Mouse (Mus musculus): Measurements from ENCODE around the gene Tspan5.

Tspan5 gene

DNA sequence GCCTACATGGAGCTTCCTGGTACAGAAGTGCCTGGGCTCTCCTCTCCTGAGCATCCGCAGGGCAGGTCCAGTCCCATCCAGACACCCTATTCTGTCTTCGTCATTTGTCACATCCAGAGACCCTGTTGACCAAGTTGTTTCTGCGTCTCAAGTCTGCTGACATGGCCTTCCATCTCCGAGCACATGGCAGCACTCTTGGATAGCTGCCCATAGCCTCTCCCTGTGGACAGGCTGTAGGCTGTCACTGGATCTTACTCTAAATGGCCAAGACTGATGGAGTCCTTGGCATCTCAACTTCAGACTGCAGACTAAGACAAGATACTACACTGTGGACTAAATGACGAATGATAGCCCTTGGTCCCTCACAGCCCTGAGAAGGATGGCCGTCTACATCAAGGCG lies 133.3 kb downstream of the Tspan5 start:
- no peak for DNase-seq (ENCODE audit: low spot score in 2 of 2)

DNA sequence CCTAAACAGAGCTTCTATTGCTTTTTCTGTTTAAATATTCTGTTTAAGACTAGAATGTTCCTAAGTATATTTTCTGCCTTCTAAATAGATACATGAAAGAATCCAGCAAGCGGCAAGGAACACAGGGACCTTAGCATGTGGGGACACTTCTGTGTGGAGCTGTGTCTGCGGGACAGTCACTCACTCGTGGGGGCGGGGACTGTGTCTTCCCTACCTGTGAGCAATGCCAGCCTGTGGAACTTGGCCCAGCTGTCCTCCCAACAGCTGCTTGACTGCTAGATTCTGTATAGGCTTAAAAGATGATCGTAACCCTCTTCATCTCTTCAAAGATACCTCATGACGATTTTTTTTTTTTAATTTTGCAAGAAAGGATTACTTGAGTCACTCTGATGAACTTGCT lies 133.9 kb downstream of the Tspan5 start:
- DNase-seq (ENCODE audit: low spot score in 2 of 2) = peak; percentile 45 to 52

DNA sequence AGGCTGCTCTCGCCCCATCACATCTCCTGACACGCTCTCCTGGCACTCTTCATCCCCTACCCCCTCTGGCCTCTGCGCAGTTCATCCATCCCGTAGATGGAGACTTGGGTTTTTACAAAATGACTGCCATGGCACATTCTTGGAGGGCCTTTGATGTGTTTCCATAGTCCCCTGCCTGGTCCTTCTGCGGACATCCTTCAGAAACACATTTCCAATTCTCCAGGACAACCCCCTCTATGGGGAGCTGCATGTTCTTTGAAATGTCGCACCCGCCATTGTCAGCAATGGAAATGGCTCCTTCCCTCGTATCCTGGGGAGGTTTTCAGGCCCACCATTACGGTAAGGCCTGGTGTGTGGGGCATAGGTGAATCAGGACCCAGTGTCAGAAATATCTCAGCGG lies 134.4 kb downstream of the Tspan5 start:
- DNase-seq (ENCODE audit: low spot score in 2 of 2) = no peak

DNA sequence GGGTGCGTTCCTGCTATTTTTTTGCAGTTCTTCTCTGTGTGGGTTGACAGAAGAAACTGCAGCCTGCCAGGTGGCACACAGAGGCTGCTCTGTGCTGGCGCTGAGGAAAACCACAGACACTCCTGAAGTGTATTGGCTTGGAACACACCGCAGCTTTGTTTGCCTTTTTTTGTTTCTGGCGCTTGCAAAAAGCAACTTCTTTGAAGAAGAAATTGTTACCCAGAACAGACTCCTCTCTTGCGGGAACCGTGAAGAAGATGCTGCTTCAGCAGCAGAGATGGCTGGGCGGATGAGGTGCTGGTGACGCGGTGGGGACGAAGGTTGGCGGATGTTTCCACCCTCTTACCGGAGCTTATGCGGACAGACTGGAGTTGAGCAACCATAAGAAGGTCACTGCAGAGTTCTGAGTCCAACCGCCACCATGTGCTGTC lies 135.0 kb downstream of the Tspan5 start:
- peak; percentile 74 to 81 for DNase-seq (ENCODE audit: low spot score in 2 of 2)

DNA sequence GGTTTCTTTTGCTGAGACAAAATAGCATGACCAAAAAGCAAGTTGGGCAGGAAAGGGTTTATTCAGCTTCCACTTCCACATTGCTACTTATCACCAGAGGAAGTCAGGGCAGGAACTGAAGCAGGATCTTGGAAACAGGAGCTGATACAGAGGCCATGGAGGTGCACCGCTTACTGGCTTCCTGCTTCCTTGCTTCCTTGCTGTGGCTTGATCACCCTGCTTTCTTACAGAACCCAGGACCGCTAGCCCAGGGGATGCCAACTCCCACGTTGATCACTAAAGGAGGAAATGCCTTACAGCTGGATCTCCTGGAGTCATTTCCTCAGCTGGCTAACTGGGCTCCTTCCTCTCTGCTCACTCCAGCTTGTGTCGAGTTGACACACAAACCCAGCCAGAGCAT lies 135.7 kb downstream of the Tspan5 start:
- DNase-seq (ENCODE audit: low spot score in 2 of 2) = no peak

DNA sequence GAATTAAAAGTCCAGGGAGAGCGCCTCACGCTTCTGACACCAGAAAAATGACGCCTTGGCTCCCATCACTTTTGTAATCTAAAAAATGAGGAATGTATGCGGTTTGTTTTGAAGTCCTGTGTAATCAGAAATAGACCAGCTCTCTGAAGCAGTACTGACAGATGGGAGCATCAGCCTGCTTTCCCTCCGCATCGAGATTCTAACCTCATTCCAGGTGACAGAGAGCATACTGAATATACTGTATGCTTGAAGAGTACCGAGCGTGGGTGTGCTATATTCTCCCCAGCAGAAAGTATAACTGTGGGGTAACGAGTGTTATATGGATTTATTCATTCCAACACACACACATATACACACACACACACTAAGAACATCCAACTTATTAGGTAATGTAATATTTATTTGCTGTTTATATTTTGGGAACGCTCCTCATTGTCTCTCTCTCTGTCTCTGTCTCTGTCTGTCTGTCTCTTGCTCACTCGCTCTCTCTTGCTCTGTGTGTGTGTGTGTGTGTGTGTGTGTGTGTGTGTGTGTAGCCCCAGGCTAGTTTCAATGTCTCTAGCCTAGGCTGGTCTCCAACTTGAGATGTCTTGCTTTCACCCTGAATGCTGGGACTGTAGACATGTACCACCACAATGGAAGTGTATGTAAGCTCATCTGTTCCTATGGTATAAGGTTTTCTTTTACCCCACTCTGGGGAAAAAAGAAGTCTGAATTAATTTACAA lies 139.2 kb downstream of the Tspan5 start:
- no peak for DNase-seq (ENCODE audit: low spot score in 2 of 2)

DNA sequence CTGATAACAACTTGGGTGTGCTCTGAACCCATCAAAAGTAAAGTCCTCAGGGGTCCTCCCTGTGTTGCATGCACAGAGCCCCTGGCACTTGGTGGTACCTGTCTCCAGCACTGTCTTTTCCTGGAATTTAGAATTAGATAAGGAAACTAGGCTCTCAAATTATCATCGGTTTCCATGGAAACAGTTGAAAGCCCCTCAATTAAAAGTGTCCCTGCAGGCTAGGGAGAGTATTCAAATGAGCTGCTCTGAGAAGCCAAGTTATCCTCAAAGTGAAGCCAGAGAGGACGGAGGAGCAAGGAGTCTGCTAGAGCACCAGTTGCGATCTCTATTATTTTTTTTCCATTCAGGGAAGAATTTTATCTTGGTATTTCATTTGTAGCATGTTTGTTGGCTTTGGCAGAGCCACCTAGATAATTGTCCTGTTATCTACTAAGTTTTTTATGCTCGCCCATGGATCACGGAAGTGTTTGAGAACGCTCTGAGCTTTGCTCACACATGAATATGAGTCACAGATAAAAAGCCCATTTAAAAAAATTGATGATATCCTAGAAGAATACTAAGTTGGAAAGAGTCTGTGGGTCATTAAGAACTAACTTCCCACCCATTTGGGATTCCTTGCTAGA lies 139.8 kb downstream of the Tspan5 start:
- DNase-seq (ENCODE audit: low spot score in 2 of 2) = no peak

DNA sequence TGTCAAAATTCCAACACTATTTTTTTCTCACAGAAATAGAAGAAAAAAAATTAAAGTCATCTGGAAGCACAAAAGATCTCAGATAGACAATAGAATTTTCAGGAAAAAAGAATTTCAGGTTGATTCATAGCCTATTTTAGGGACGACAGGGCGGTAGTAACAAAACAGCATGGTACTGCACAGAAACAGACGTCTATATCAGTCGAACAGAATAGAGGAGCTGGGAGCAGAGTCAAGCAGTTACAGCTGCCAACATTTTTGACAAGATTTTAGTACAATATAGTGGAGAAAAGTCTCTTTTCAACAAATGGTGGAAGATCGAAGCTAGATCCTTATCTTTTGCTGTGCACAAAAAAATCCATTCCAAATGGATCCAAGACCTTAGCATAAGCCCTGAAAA lies 144.1 kb downstream of the Tspan5 start:
- no peak for DNase-seq (ENCODE audit: low spot score in 2 of 2)

DNA sequence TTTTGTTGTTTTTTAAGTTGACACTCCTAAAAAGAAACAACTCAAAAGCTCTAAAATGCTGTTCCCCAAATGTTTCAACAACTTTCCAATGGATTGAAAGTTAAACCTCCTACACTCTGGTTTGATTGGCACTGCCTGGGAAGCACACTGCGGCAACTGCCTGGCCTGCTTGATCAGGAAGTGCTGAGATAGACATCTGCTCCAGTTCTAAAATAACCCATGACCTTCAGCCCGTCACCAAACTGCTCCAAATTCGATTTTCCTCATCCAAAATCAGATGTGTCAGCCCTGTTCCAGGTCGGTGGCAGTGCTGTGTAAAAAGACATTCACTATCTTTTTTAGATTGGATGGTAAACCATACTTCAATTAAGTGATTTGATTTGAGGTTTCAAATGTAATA lies 147.2 kb downstream of the Tspan5 start:
- no peak for DNase-seq (ENCODE audit: low spot score in 2 of 2)

DNA sequence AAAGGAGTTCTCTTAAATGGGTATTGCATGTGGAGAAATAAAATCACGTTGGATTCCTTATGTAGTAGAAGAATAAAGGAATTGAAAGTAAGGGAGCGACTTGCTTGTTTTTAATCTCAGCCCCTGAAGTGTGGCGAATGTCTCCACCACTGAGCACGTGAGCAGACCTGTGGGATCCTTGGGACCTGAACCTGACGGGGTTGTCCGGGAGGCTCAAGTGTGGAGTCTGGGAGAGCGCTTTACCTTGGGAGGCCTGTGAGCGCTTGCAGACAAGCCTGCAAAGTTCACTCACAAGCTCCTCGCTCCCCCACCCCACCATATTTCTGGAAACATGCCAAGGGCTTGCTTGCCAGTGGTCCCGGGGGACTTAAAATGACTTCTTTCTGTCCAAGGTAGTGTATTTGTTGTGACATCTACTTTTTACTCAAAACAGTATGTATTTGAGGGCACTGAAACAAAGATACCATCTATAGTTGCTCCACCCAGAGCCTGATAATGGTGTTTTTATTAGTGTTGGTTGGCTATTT lies 147.8 kb downstream of the Tspan5 start:
- no peak for DNase-seq (ENCODE audit: low spot score in 2 of 2)

DNA sequence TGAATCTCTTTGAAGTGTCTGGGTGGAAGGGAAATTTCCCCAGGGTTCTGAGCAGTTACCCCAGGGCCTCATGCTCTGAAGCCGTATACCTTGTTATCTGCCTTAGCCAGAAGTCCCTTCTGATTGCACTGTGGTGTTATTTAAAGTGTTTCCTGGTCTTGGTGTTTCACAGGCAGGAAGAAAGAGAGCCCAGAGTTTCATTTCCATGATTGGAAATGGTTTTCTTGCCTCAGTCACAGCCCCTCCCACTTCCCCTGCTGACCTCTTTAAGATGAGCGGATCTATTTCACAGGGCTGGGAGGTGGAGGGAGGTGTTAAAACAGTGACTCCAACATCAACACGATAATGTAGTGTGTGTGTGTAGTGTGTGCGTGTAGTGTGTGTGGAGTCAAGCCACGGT lies 151.5 kb downstream of the Tspan5 start:
- no peak for DNase-seq (ENCODE audit: low spot score in 2 of 2)

DNA sequence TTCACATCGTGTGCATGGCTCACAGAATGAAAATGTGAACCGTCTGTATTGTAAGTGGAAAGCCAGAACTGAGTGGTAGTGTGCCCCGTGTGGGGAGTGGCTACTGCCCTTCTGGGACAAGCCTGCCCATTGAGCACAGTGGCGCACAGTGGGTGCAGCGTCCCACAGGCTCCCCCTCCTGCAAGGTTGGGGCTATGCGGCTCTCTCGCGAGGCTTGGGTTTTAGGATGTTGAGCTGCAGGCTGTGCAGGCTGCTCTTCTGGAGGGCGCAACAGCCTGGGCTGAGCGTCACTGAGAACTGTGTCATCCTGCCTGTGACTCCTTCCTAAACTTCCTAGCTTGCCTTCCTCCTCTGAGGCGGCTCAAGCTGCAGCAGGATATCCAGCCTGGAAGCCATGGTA lies 155.5 kb downstream of the Tspan5 start:
- no peak for DNase-seq (ENCODE audit: low spot score in 2 of 2)

DNA sequence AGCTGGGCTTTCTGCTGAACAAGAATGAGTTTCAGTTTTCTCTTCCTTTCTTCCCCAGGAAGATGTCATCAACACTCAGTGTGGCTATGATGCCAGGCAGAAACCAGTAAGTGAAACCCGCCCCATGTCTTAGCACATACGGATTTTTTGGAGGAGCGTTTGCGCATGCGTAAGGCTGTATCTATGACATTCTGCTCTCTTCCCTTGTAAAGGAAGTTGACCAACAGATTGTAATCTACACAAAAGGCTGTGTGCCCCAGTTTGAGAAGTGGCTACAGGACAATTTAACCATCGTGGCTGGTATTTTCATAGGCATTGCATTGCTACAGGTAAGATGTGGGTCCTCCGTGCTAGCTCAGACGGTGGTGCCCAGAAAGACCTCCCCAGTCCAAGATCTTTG lies 156.1 kb downstream of the Tspan5 start:
- no peak for DNase-seq (ENCODE audit: low spot score in 2 of 2)

DNA sequence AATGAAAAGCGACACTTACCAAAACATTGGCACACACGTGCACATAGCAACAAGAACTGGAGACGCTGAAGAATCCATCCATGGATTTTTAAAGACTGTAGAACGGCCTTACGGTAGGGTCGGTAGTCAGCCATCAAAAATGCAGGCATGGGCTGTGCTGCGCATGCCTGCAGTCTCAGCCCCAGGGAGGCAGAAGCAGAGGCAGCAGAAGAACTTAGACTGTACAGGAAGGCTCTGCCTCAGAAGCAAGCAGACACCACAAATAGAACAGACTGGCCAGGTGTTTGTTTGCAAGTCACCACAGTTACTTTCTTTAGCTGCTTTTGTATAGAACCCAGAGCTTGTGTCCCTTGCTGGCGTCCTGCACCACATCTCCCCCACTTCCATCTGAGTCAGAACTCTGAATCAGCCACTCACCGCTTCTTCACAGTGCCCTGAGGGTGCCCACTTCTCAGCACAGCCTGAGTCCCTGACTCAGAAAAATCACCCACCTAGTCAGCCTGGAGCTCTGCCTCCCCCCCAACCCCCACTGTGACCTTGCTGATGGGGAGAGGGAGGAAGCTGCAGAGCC lies 158.7 kb downstream of the Tspan5 start:
- DNase-seq (ENCODE audit: low spot score in 2 of 2) = no peak

DNA sequence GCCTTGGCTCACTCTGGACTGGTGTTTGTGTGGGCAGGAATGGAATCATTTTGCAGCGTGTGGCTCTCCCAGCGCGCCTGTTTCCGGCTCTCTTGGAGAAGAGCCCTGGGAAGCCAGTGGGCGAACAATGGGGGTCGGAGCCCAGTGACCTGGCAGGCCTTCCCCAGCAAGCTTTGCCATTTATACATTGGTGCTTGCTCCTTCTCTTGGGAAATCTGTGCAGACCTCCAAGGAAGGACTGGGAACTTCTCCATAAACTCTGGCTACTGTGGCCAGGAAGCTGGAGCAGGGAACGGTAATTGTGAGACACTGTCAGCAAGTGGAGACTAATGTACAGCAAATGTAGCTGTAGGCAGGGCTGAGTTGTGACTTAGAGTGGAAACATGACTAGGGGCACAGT lies 163.7 kb downstream of the Tspan5 start:
- no peak for DNase-seq (ENCODE audit: low spot score in 2 of 2)

DNA sequence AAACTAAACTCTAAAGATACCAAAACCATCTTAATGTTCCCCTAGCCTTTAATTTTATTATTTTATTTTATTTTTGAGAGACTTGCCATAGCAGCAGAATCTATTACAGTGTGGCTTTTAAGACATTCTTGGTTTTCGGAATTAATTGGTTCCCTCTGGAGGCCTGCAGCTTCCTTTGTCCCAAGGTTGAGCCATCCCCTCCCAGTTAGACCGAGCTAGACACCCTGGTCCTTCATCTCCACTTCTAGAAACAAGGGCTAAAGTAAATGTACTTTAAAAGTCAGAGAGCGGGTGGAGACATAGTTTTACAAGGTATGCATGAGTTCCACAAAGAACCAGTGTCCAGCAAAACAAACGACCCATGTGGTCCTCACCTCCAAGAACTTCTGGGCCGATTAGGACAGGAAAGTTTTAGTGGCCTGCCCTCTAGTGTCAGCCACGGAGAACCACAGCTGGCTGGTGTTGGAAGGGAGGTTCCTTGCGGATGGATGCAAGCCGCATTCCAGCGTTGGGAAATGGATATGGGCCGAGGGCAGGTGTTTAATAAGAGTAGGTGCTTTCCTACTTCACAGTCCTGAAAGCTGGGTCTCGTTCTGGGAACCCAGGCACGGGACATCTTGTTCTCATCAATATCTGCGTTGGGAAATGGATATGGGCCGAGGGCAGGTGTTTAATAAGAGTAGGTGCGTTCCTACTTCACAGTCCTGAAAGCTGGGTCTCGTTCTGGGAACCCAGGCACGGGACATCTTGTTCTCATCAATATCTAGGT lies 164.3 kb downstream of the Tspan5 start:
- DNase-seq (ENCODE audit: low spot score in 2 of 2) = peak; percentile 15 to 55

DNA sequence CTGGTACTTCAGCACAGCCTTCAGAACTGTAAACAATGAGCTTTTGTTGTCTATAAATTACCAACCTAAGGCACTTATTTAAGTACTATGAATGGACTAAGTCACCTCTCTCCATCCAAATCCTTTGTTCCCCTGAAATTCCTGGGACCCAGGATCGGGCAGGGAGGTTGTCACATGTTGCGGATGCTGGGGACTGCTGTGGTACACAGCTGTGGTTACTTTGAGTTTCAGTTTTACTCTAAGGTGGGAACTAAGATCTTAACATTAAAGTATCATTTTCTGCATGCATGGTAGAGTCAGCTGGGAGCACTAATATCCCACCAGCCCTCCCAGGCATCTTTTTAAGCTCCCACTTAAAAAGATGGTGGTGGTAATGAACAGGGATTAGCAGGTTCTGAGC lies 167.3 kb downstream of the Tspan5 start:
- no peak for DNase-seq (ENCODE audit: low spot score in 2 of 2)

DNA sequence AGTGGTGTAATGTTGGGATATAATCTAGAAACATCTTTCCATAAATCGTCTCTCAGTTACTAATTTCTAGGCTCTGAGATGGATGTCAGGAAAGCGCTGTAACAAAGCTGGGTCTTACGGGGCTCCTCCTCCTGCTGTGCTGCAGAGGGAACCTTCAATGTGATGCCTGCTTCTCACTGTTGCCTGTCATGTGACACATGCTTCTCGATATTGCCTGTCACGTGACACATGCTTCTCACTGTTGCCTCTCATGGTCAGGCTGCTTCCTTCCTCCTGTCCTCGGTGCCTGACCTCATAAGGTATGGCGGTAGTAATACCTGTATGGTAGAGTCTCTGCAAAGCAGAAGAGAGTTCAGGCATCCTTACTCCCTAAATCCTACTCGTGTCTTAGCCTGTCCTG lies 170.5 kb downstream of the Tspan5 start:
- no peak for DNase-seq (ENCODE audit: low spot score in 2 of 2)

DNA sequence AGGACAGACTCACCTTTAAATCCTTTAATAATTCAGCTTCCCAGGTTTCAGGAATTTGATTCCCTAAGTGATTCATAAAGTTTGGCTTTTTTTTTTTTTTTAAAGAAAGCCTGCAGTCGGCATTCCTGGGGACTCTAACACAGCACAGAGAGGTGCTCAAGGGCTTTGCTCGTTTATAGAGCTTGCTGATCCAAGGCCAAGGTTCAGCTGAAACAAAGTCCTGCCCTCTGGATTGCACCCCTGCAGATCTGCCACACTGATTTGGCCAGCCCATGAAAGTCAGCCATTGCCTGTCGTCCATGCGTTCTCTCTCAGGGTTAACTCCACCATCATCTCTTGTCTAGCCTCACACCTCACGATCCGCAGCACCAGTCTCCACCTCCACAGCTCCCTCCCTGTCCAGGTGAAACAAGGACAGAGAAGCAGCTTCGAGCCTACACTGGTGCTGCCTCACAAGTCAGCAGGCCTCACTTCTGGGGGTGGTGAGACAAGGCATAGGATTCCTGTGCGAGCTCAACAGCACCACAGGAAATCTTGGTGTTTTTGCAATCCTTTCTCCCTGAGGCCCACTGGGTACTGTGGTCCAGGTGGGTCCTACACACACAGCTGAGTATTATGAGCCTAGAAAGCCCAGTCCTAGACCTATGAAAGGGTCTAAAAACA lies 172.8 kb downstream of the Tspan5 start:
- DNase-seq (ENCODE audit: low spot score in 2 of 2) = no peak

DNA sequence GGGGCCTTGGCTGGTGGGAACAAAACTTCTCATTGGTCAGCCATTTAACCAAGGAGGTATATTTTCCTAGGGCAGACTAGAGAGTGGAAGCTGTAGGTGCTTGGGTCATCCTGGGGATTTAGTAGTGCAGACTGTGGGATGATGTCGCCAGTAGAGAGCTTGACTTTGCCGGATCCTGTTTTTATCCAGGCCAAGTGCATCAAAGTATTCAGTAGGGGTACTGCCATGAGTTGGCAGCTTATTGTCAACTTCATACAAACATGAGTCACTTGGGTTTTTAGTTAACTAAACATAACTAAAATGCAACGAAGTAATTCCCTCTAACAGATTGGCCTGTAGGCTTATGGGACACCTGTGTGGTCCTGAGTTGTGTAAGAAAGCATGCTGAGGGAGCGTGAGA lies 174.6 kb downstream of the Tspan5 start:
- DNase-seq (ENCODE audit: low spot score in 2 of 2) = no peak

DNA sequence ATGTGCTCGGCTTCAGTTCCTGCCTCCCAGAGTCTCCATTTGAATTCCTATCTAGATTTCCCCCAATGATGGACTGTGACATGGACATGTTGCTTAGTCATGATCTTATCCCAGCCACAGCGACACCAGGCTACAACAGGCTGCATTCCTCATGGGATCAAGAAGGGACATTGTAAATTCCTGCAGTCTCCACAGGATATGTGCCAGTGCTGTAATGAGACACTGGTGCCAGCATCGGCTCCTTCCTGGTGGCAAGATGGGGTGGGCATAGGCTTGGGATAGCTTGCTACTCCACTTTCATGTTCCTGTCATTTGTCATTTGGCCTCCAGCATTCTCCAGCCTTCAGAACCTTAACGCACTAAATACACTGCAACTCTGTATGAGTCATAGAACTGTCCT lies 175.0 kb downstream of the Tspan5 start:
- DNase-seq (ENCODE audit: low spot score in 2 of 2) = no peak

DNA sequence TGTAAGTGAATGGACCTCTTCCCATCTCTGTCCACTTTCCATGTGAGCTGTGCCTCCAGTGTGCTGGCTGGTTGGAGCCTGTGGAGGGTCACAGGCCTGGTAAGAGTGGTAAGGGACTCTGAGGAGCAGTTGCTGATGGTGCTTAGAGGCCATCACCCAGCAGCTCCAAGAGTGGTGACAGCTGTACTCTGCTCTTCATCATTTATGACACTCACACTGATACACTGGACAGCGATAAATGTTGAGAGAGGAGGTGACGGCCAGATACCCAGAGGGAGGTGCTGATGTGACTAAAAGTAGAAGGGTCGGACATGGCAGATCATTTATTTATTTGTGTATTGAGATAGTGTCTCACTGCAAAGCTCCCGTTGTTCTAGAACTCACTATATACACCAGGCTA lies 176.2 kb downstream of the Tspan5 start:
- DNase-seq (ENCODE audit: low spot score in 2 of 2) = no peak

Data from thymus, postnatal 10 days (tissue).